Mouse (Mus musculus) midbrain, embryonic 11.5 days (tissue): Measurements from ENCODE around the gene Taf8. TPM values are rescaled to one million over a fixed set of nuclear protein-coding genes. Genes with fewer than 3 reads are reported as not detected.

Experiments
- ATAC-seq: fragments of 200-750 bp; cut with Nextera tagmentation; 2 replicates; pipeline ENCODE4 v1.8.0; 2017; ENCODE audit warnings: moderate TSS enrichment, moderate library complexity; ENCODE audit not compliant: low FRiP score
- DNase-seq: peaks from one replicate; pipeline ENCODE4 v3.0.0; 2015; ENCODE audit warnings: low spot score; ENCODE audit errors: missing footprints
- H3K27ac ChIP-seq: fragments of 300-500 bp; sonication (generic); 2 replicates; pipeline ENCODE4 v1.5.1; 2014; ENCODE audit warnings: low read depth, low read length
- H3K27me3 ChIP-seq: fragments of 300-500 bp; sonication (generic); 2 replicates; pipeline ENCODE4 v1.6.1; 2014; ENCODE audit warnings: mild to moderate bottlenecking, low read length, moderate library complexity, mixed read lengths; ENCODE audit not compliant: control insufficient read depth, insufficient read depth
- H3K36me3 ChIP-seq: fragments of 300-500 bp; sonication (generic); 2 replicates; pipeline ENCODE4 v1.6.1; 2014; ENCODE audit warnings: mild to moderate bottlenecking, low read length, moderate library complexity, mixed read lengths; ENCODE audit not compliant: control insufficient read depth, insufficient read depth
- H3K4me1 ChIP-seq: fragments of 300-500 bp; sonication (generic); 2 replicates; pipeline ENCODE4 v1.6.1; 2014; ENCODE audit warnings: low read length; ENCODE audit not compliant: control insufficient read depth, insufficient read depth
- H3K4me2 ChIP-seq: fragments of 300-500 bp; sonication (generic); 2 replicates; pipeline ENCODE4 v1.6.1; 2014; ENCODE audit warnings: mild to moderate bottlenecking, moderate library complexity
- H3K4me3 ChIP-seq: fragments of 300-500 bp; sonication (generic); 2 replicates; pipeline ENCODE4 v1.5.1; 2014; ENCODE audit warnings: low read depth, low read length
- H3K9ac ChIP-seq: fragments of 300-500 bp; sonication (generic); 2 replicates; pipeline ENCODE4 v1.6.1; 2014; ENCODE audit warnings: low read length
- H3K9me3 ChIP-seq: fragments of 300-500 bp; sonication (generic); 2 replicates; pipeline ENCODE4 v1.6.1; 2016; ENCODE audit warnings: low read length; ENCODE audit not compliant: control insufficient read depth
- WGBS: fragments of 180-500 bp; shearing (Covaris S2); extraction: QIAGEN DNeasy Blood & Tissue Kit; methylation state at CpG from one replicate; pipeline ENCODE4 v1.1.7; 2014; 5-methylcytosine and 5-hydroxymethylcytosine counted together
- polyA plus RNA-seq: library from polyadenylated mRNA; unstranded; fragments of >200 nt; fragmentation: Nextera tagmentation; extraction: Ambion mirVana; gene quantifications from 2 replicates; pipeline ENCODE4 v1.2.1, GENCODE M21; 2014

Gene Taf8
- polyA plus RNA-seq, 1 experiment from 2014 or later, result 25.5 TPM

GRCm38 (mm10) chr17:47439396-47440028 lies 62.6 kb downstream of the Taf8 start:
- 47% methylated on average over 9 of the region's 9 CpGs for WGBS
- H3K4me1 ChIP-seq, result peaks cover 10% of the 10 kb centered on the region
- peaks cover 28% of the 10 kb centered on the region for H3K27me3 ChIP-seq
- ATAC-seq (no peak), DNase-seq (no peak)
- no peaks in the 10 kb centered on the region for H3K9me3 ChIP-seq
- H3K27ac ChIP-seq, result no peak overlapping the region
- H3K4me2 ChIP-seq, result no peak overlapping the region
- no peak overlapping the region for H3K9ac ChIP-seq
- no peak overlapping the region for H3K4me3 ChIP-seq
- no peaks in the 10 kb centered on the region for H3K36me3 ChIP-seq

DNA sequence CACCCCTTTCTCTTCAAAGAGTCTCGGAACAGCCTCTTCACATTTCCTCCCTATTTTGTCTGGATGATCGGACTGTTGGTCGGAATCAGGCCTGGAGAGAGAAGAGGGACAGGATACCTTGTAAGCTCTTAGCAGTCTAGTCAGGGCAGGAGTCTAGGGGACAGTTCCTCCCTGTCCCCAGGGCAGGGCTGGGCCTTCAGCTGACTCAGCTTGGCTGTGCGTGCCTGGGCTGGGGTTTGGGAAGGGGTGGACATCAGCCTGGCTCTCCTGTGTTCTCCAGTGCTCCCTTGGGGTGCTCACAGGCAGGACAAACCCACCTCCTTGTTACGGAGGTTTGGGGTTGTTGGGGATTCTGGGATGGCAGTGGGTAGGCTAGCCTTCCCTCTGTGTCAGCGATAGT lies 63.5 kb downstream of the Taf8 start:
- DNase-seq, result no peak
- Histone ChIP-seq H3K4me3 (no peak overlapping the region), H3K27me3 (peaks cover 28% of the 10 kb centered on the region), H3K27ac (no peak overlapping the region), H3K36me3 (no peaks in the 10 kb centered on the region), H3K4me1 (peaks cover 10% of the 10 kb centered on the region), H3K4me2 (no peak overlapping the region), H3K9me3 (no peaks in the 10 kb centered on the region), H3K9ac (no peak overlapping the region)
- 73% methylated on average over 6 of the region's 6 CpGs for WGBS
- no peak for ATAC-seq

- peak within 1 kb of the TSS; percentile 67 for H3K4me2 ChIP-seq
- H3K4me3 ChIP-seq, result peak within 1 kb of the TSS; percentile 33
- peak; percentile 87 for DNase-seq
- no peaks in the 10 kb centered on the region for H3K9me3 ChIP-seq
- H3K36me3 ChIP-seq, result no peaks in the 10 kb centered on the region
- no peak within 1 kb of the TSS for H3K27ac ChIP-seq
- H3K4me1 ChIP-seq, result peaks cover 10% of the 10 kb centered on the region
- ATAC-seq, result no peak
- peak within 1 kb of the TSS; percentile 36; the same call in 1 of the 2 replicates for H3K9ac ChIP-seq
- peaks cover 28% of the 10 kb centered on the region for H3K27me3 ChIP-seq
- WGBS, result 3% methylated on average over 25 of the region's 25 CpGs
These were observed 65.1 kb downstream of the Taf8 start, which contains the start of gene 1700001C19Rik for GRCm38 (mm10) chr17:47436907-47437547. Gene 1700001C19Rik (minus strand): TSS chr17:47437376.

DNA sequence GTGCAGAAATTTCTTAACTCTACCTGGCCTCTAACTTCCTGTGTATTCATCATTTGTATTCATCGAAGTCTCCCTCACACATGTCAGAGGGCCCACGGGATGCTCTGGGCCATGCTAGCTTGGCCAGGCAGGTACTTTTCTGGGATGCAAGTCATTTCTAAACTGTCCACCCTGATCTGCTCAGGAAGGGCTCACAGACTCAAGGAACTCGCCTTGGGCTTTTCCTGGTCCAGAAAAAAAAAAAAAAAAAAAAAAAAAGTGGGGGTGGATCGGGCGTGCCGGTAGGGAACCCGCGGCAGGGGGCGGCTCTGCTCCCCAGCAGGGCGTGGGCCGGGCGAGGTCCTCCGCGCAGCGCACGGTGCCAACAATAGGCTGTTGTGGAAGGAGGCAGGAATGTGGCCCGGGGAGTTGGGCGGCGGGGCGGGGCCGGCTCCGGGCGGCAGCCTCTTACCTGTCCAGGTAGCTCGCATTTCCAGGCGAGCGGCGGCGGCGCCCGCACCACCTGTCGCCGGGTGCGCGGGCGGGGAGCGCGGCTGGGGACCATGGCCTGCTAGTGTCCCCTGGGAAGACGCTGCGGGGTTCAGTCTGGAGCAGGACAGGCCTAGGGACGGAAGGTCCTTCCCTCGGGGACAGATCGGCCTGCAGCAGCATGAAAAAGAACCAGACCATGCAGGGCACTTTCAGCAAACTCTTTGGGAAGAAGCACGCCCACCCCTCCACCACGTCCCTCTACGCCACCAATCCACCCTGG lies 65.8 kb downstream of the Taf8 start, which contains the start of gene AI661453:
Gene AI661453, plus strand, starts transcription at position 460 of the 751 bp plus-strand sequence.
- Histone ChIP-seq H3K4me1 (peaks cover 10% of the 10 kb centered on the region), H3K27me3 (peaks cover 28% of the 10 kb centered on the region), H3K4me2 (peak within 1 kb of the TSS; percentile 67), H3K9ac (peak within 1 kb of the TSS; percentile 36; the same call in 1 of the 2 replicates), H3K9me3 (no peaks in the 10 kb centered on the region), H3K27ac (no peak within 1 kb of the TSS), H3K36me3 (no peaks in the 10 kb centered on the region), H3K4me3 (peak within 1 kb of the TSS; percentile 33)
- WGBS, result under 1% methylated on average over 45 of the region's 45 CpGs
- peak; percentile 95 for DNase-seq
- ATAC-seq, result peak; percentile 41; the same call in 1 of the 2 replicates

Other genes with a start within 250 kb of the Taf8 start
- gene Mrps10, start 133.4 kb downstream of the Taf8 start, polyA plus RNA-seq, result 73.5 and 77.5 TPM in 2 replicates
- 0.70 and 0.81 TPM in 2 replicates for gene Guca1b, start 116.9 kb downstream of the Taf8 start, polyA plus RNA-seq
- 1.5 and 1.8 TPM in 2 replicates for gene Guca1a, start 101.7 kb downstream of the Taf8 start, polyA plus RNA-seq
- gene AI661453, start 65.7 kb downstream of the Taf8 start, polyA plus RNA-seq, result 0.07 and 0.30 TPM in 2 replicates
- 0.18 and 0.41 TPM in 2 replicates for gene 1700001C19Rik, start 64.9 kb downstream of the Taf8 start, polyA plus RNA-seq
- gene Ccnd3, start 2.8 kb upstream of the Taf8 start, polyA plus RNA-seq, result 175 and 194 TPM in 2 replicates
- gene Bysl, start 109.2 kb upstream of the Taf8 start, polyA plus RNA-seq, result 29.6 and 30.4 TPM in 2 replicates
- gene Med20, start 109.3 kb upstream of the Taf8 start, polyA plus RNA-seq, result 39.0 and 41.2 TPM in 2 replicates
- 1.4 and 1.8 TPM in 2 replicates for gene Gm20517, start 109.3 kb upstream of the Taf8 start, polyA plus RNA-seq
- 6.3 and 8.0 TPM in 2 replicates for gene Usp49, start 128.4 kb upstream of the Taf8 start, polyA plus RNA-seq
- 359 and 375 TPM in 2 replicates for gene Tomm6, start 186.1 kb upstream of the Taf8 start, polyA plus RNA-seq
- gene Frs3, start 186.7 kb upstream of the Taf8 start, polyA plus RNA-seq, result 7.0 and 9.3 TPM in 2 replicates
- gene Gm21981, start 192.2 kb upstream of the Taf8 start, polyA plus RNA-seq, result 1.7 and 2.3 TPM in 2 replicates
- 0.72 and 2.1 TPM in 2 replicates for gene Prickle4, start 192.4 kb upstream of the Taf8 start, polyA plus RNA-seq
- gene Pgc, start 224.6 kb upstream of the Taf8 start, polyA plus RNA-seq, result not detected in 2 replicates
- 1.4 and 2.1 TPM in 2 replicates for gene Tfeb, start 234.7 kb upstream of the Taf8 start, polyA plus RNA-seq